Mouse (Mus musculus): ENCODE results near the gene Tra2b.
A peak's percentile ranks its signal among the peaks of the same experiment; 100 is the strongest.
"Not testable (repeated sequence)": the region's sequence is repeated elsewhere in the genome, so short reads cannot be mapped to it uniquely, and the experiment has no call there.

The Tra2b gene

GRCm38 (mm10) chr16:22265849-22266376, at the start of gene Tra2b:
TSS of gene Tra2b (minus strand) at chr16:22266005.
- DNase-seq (ENCODE audit: low spot score) = peak; percentile 96

- DNase-seq (ENCODE audit: low spot score) = peak; percentile 19
Observed at GRCm38 (mm10) chr16:22310649-22311048, 44.8 kb upstream of the Tra2b start.

- peak; percentile 26 for DNase-seq (ENCODE audit: low spot score)
Observed at GRCm38 (mm10) chr16:22302606-22303005, 36.8 kb upstream of the Tra2b start.

- DNase-seq (ENCODE audit: low spot score) = no peak
Observed at GRCm38 (mm10) chr16:22301378-22301777, 35.6 kb upstream of the Tra2b start.

GRCm38 (mm10) chr16:22296901-22297300, 31.1 kb upstream of the Tra2b start:
- DNase-seq (ENCODE audit: low spot score) = no peak

- DNase-seq (ENCODE audit: low spot score) = not testable (repeated sequence)
Observed at GRCm38 (mm10) chr16:22294812-22295211, 29.0 kb upstream of the Tra2b start.

GRCm38 (mm10) chr16:22293600-22293999, 27.8 kb upstream of the Tra2b start:
- no peak for DNase-seq (ENCODE audit: low spot score)

GRCm38 (mm10) chr16:22292394-22292793, 26.6 kb upstream of the Tra2b start:
- no peak for DNase-seq (ENCODE audit: low spot score)

GRCm38 (mm10) chr16:22289643-22290042, 23.8 kb upstream of the Tra2b start:
- DNase-seq (ENCODE audit: low spot score) = no peak

GRCm38 (mm10) chr16:22286996-22287395, 21.2 kb upstream of the Tra2b start:
- DNase-seq (ENCODE audit: low spot score) = no peak

- DNase-seq (ENCODE audit: low spot score) = no peak
Observed at GRCm38 (mm10) chr16:22276536-22276935, 10.7 kb upstream of the Tra2b start.

GRCm38 (mm10) chr16:22275142-22275541, 9.3 kb upstream of the Tra2b start:
- DNase-seq (ENCODE audit: low spot score) = no peak

GRCm38 (mm10) chr16:22270491-22270890, 4.7 kb upstream of the Tra2b start:
- DNase-seq (ENCODE audit: low spot score) = no peak

- DNase-seq (ENCODE audit: low spot score) = no peak
Observed at GRCm38 (mm10) chr16:22266384-22266783, 579 bp upstream of the Tra2b start.

GRCm38 (mm10) chr16:22264962-22265848, 600 bp downstream of the Tra2b start:
- DNase-seq (ENCODE audit: low spot score) = peak; percentile 62

GRCm38 (mm10) chr16:22264232-22264961, 1.4 kb downstream of the Tra2b start:
- DNase-seq (ENCODE audit: low spot score) = no peak

GRCm38 (mm10) chr16:22263124-22263523, 2.7 kb downstream of the Tra2b start:
- no peak for DNase-seq (ENCODE audit: low spot score)

GRCm38 (mm10) chr16:22261563-22261962, 4.2 kb downstream of the Tra2b start:
- no peak for DNase-seq (ENCODE audit: low spot score)

- no peak for DNase-seq (ENCODE audit: low spot score)
Observed at GRCm38 (mm10) chr16:22260423-22261143, 5.2 kb downstream of the Tra2b start.

GRCm38 (mm10) chr16:22252255-22252654, 13.6 kb downstream of the Tra2b start:
- DNase-seq (ENCODE audit: low spot score) = not testable (repeated sequence)

GRCm38 (mm10) chr16:22250307-22250706, 15.5 kb downstream of the Tra2b start:
- no peak for DNase-seq (ENCODE audit: low spot score)

- no peak for DNase-seq (ENCODE audit: low spot score)
Observed at GRCm38 (mm10) chr16:22249754-22250153, 16.1 kb downstream of the Tra2b start.

Measured in left cerebral cortex, adult 11 months (tissue).